Mouse (Mus musculus) hindbrain, embryonic 16.5 days (tissue): ENCODE results near the gene Parvb. TPM values are rescaled to one million over a fixed set of nuclear protein-coding genes. Genes with fewer than 3 reads are reported as not detected.

ENCODE experiments used
- ATAC-seq: fragments of 200-750 bp; cut with Nextera tagmentation; 2 replicates; pipeline ENCODE4 v1.8.0; 2017; ENCODE audit warnings: moderate TSS enrichment, moderate library complexity
- H3K27ac ChIP-seq: fragments of 300-500 bp; sonication (generic); 2 replicates; pipeline ENCODE4 v1.5.1; 2014; ENCODE audit warnings: low read depth, mild to moderate bottlenecking, control low read depth, low read length, moderate library complexity
- H3K27me3 ChIP-seq: fragments of 300-500 bp; sonication (generic); replicated peaks from 2 replicates; pipeline ENCODE4 v1.6.1; 2014; ENCODE audit warnings: low read length; ENCODE audit not compliant: control insufficient read depth, insufficient read depth
- H3K36me3 ChIP-seq: fragments of 300-500 bp; sonication (generic); 2 replicates; pipeline ENCODE4 v1.6.1; 2014; ENCODE audit warnings: mild to moderate bottlenecking, low read length, moderate library complexity, mixed read lengths; ENCODE audit not compliant: control insufficient read depth, insufficient read depth
- H3K4me1 ChIP-seq: fragments of 300-500 bp; sonication (generic); 2 replicates; pipeline ENCODE4 v1.6.1; 2014; ENCODE audit warnings: low read depth, low read length; ENCODE audit not compliant: control insufficient read depth, insufficient read depth
- H3K4me2 ChIP-seq: fragments of 300-500 bp; sonication (generic); 2 replicates; pipeline ENCODE4 v1.6.1; 2014; ENCODE audit warnings: mild to moderate bottlenecking, low read length, control low read depth, moderate library complexity
- H3K4me3 ChIP-seq: fragments of 300-500 bp; sonication (generic); 2 replicates; pipeline ENCODE4 v1.5.1; 2014; ENCODE audit warnings: mild to moderate bottlenecking, low read length, control low read depth, moderate library complexity
- H3K9ac ChIP-seq: fragments of 300-500 bp; sonication (generic); 2 replicates; pipeline ENCODE4 v1.6.1; 2014; ENCODE audit warnings: low read depth, mild to moderate bottlenecking, control low read depth, low read length, moderate library complexity
- H3K9me3 ChIP-seq: fragments of 300-500 bp; sonication (generic); 2 replicates; pipeline ENCODE4 v1.6.1; 2014; ENCODE audit warnings: mild to moderate bottlenecking, low read length, moderate library complexity; ENCODE audit not compliant: control insufficient read depth
- WGBS: fragments of 180-500 bp; shearing (Covaris S2); extraction: QIAGEN DNeasy Blood & Tissue Kit; methylation state at CpG from one replicate; pipeline ENCODE4 v1.1.7; 2014; 5-methylcytosine and 5-hydroxymethylcytosine counted together
- polyA plus RNA-seq: library from polyadenylated mRNA; unstranded; fragments of >200 nt; fragmentation: Nextera tagmentation; extraction: Ambion mirVana; gene quantifications from 2 replicates; pipeline ENCODE4 v1.2.1, GENCODE M21; 2015

The Parvb gene
- polyA plus RNA-seq, 1 experiment from 2014 or later = 4.8 TPM

- ATAC-seq = peak; percentile 81
- H3K36me3 ChIP-seq = no peaks in the 10 kb centered on the region
- H3K9ac ChIP-seq = peak overlapping the region; percentile 24; the same call in 1 of the 2 replicates
- peaks cover 8% of the 10 kb centered on the region for H3K4me1 ChIP-seq
- 15% methylated on average over 22 of the region's 22 CpGs for WGBS
- H3K9me3 ChIP-seq = no peaks in the 10 kb centered on the region
- H3K4me2 ChIP-seq = peak overlapping the region; percentile 44
- H3K4me3 ChIP-seq = no peak overlapping the region
- no peaks in the 10 kb centered on the region; the same call in none of the 2 replicates for H3K27me3 ChIP-seq
- peak overlapping the region; percentile 57 for H3K27ac ChIP-seq
These were observed 28.4 kb downstream of the Parvb start for GRCm38 (mm10) chr15:84260123-84260822.

GRCm38 (mm10) chr15:84262630-84263029, 30.8 kb downstream of the Parvb start:
- H3K9ac ChIP-seq = no peak overlapping the region
- H3K4me1 ChIP-seq = peaks cover 10% of the 10 kb centered on the region
- H3K9me3 ChIP-seq = no peaks in the 10 kb centered on the region
- H3K4me3 ChIP-seq = no peak overlapping the region
- no peaks in the 10 kb centered on the region; the same call in 1 of the 2 replicates for H3K27me3 ChIP-seq
- H3K27ac ChIP-seq = no peak overlapping the region
- no peaks in the 10 kb centered on the region for H3K36me3 ChIP-seq
- ATAC-seq = no peak
- WGBS = 83% methylated on average over 6 of the region's 6 CpGs
- H3K4me2 ChIP-seq = no peak overlapping the region

DNA sequence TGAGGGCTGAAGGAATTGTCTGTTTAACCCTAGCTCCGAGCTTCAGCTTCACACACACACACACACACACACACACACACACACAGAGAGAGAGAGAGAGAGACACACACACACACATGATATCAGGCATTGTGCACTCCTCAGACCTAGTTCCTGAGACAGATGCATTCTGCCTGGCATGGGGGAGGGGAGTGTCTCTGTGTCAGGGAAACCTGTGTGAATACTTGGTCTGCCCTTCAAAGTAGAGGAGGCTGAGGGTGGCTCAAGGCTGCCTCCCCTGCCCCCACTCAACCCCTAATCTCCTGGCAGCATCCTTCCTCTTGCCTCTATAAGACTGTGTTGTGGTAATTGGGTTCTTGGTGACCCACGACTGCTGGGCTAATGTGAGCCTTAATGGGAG, 31.7 kb downstream of the Parvb start:
- H3K27me3 ChIP-seq = no peaks in the 10 kb centered on the region; the same call in 1 of the 2 replicates
- no peaks in the 10 kb centered on the region for H3K36me3 ChIP-seq
- H3K27ac ChIP-seq = no peak overlapping the region
- peaks cover 10% of the 10 kb centered on the region for H3K4me1 ChIP-seq
- WGBS = 36% methylated on average over 2 of the region's 2 CpGs
- H3K9ac ChIP-seq = no peak overlapping the region
- no peak overlapping the region for H3K4me3 ChIP-seq
- H3K9me3 ChIP-seq = no peaks in the 10 kb centered on the region
- ATAC-seq = no peak
- no peak overlapping the region for H3K4me2 ChIP-seq

DNA sequence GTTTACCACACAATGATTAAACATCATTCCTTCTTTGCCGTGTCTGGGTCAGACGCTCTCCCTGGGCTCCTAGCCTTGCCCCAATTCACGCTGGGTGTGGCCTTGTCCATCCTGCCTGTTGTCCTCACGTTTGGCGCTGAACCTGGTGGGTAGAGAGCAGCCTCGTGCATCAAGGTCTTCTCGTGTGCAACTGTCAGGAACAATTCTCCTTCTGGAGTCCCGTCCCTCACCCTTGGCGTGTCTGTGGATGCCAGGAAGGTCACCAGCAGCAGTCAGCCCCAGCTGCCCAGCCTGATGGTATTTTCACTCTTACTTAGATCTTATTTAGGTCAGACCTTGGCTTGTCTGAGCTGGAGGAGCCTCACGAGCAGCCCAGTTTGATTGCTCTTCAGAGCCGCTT, 33.3 kb downstream of the Parvb start:
- Histone ChIP-seq H3K4me2 (no peak overlapping the region), H3K4me1 (peaks cover 10% of the 10 kb centered on the region), H3K9me3 (no peaks in the 10 kb centered on the region), H3K36me3 (no peaks in the 10 kb centered on the region), H3K27ac (no peak overlapping the region; the same call in 1 of the 2 replicates), H3K27me3 (no peaks in the 10 kb centered on the region; the same call in 1 of the 2 replicates), H3K4me3 (no peak overlapping the region), H3K9ac (no peak overlapping the region)
- ATAC-seq = no peak
- 65% methylated on average over 11 of the region's 11 CpGs for WGBS

DNA sequence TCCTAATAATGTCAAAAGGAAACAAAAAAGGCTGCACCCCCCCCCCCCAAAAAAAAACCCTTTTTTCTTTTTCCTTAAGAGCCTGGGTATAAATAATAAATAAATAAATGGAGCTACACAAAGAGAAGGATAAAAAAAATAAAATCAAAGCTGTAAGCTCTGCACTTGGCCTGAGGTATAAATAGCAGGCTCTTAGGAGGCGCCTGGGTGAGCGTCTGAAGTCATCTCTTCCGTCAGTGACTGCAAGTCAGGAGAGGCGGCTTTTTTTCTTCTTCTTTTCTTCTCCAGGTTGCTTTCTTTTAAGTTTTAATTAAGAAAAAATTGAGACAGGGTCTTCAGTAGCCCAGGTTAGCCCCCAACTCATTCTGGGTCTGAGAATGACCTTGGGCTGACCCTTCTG, 34.4 kb downstream of the Parvb start:
- WGBS = 67% methylated on average over 4 of the region's 4 CpGs
- no peak for ATAC-seq
- Histone ChIP-seq H3K36me3 (no peaks in the 10 kb centered on the region), H3K4me1 (peaks cover 6% of the 10 kb centered on the region), H3K27ac (no peak overlapping the region), H3K4me2 (no peak overlapping the region), H3K9ac (no peak overlapping the region), H3K27me3 (no peaks in the 10 kb centered on the region; the same call in 1 of the 2 replicates), H3K4me3 (no peak overlapping the region), H3K9me3 (no peaks in the 10 kb centered on the region)

DNA sequence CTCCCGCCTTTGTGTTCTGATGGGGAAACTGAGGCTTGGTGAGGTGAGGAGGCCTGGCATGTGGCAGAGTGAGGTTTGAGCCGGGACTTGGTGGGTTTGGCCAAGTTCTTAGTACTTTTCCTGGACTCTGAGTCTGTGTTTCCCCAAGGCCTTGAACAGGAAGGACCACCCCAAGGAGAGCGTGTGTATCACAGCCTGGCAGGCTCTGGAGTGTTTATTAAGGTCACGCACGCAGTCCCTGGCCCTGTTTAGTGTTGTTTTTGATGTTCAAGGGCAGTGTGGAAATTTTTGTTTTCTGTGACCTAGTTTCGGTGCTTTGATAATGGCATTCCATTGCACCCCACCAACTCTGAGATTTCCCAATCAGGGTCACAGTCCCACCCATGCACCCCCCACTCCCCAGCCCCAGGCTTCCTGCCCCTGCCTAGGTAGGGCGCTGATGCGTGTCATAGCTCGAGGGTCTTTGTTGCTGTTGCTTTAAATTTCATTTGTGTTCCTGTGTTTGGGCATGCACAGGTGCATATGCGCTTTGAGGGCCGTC, 35.9 kb downstream of the Parvb start:
- 87% methylated on average over 11 of the region's 11 CpGs for WGBS
- no peak for ATAC-seq
- Histone ChIP-seq H3K27ac (no peak overlapping the region), H3K27me3 (no peaks in the 10 kb centered on the region; the same call in 1 of the 2 replicates), H3K4me2 (no peak overlapping the region), H3K36me3 (no peaks in the 10 kb centered on the region), H3K9me3 (no peaks in the 10 kb centered on the region), H3K4me1 (peaks cover 6% of the 10 kb centered on the region), H3K4me3 (no peak overlapping the region), H3K9ac (no peak overlapping the region)

- WGBS = 81% methylated on average over 10 of the region's 10 CpGs
- Histone ChIP-seq H3K4me1 (peaks cover 6% of the 10 kb centered on the region), H3K36me3 (no peaks in the 10 kb centered on the region), H3K4me2 (no peak overlapping the region), H3K4me3 (no peak overlapping the region), H3K27ac (no peak overlapping the region), H3K9ac (no peak overlapping the region), H3K27me3 (no peaks in the 10 kb centered on the region; the same call in 1 of the 2 replicates), H3K9me3 (no peaks in the 10 kb centered on the region)
- no peak for ATAC-seq
These were observed 37.3 kb downstream of the Parvb start for GRCm38 (mm10) chr15:84269107-84269633.

DNA sequence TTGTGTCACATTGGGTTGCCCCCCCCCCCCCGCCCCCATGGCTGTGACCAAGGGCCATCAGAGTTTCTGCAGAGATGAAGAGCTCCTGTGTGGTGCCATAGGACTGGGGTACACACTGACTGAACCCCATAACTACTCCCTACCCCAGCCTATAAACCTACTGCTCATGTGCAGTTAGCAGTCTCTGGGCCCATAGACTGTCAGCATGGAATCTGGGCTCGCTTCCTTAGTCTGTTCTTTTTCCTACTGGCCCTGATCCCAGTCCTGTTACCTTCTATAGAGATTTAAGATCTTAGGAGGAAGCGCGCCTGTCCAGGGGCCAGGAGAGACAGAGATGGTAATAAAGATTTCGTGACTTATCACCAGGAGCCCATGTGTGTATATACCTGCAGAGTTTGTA, 38.2 kb downstream of the Parvb start:
- Histone ChIP-seq H3K9me3 (no peaks in the 10 kb centered on the region), H3K27me3 (no peaks in the 10 kb centered on the region), H3K27ac (no peak overlapping the region), H3K4me1 (peaks cover 6% of the 10 kb centered on the region), H3K9ac (no peak overlapping the region), H3K36me3 (no peaks in the 10 kb centered on the region), H3K4me3 (no peak overlapping the region), H3K4me2 (no peak overlapping the region)
- no peak for ATAC-seq
- WGBS = 80% methylated on average over 5 of the region's 5 CpGs

- no peak for ATAC-seq
- Histone ChIP-seq H3K36me3 (no peaks in the 10 kb centered on the region), H3K4me3 (no peak overlapping the region), H3K4me1 (peaks cover 3% of the 10 kb centered on the region), H3K27ac (no peak overlapping the region), H3K4me2 (no peak overlapping the region), H3K27me3 (no peaks in the 10 kb centered on the region), H3K9ac (no peak overlapping the region), H3K9me3 (no peaks in the 10 kb centered on the region)
- 80% methylated on average over 6 of the region's 6 CpGs for WGBS
These were observed 38.6 kb downstream of the Parvb start for GRCm38 (mm10) chr15:84270463-84270862.
